Mouse (Mus musculus) lung, postnatal 36 days (tissue): ENCODE data around the gene Epop.

Source experiments
- DNase-seq: peaks from one replicate; pipeline ENCODE4 v3.0.0; 2022; ENCODE audit warnings: mixed read lengths

The Epop gene

GRCm38 (mm10) chr11:97629576-97629975 is at the start of gene Epop:
Epop (minus strand) TSS chr11:97629702.
- DNase-seq: peak; percentile 89

GRCm38 (mm10) chr11:97678301-97678700 is 48.8 kb upstream of the Epop start:
- no peak for DNase-seq

GRCm38 (mm10) chr11:97677842-97678241 is 48.3 kb upstream of the Epop start:
- peak; percentile 68 for DNase-seq

- DNase-seq: no peak
These were observed 47.9 kb upstream of the Epop start for GRCm38 (mm10) chr11:97677381-97677780.

GRCm38 (mm10) chr11:97676050-97676754 is 46.7 kb upstream of the Epop start:
- DNase-seq: peak; percentile 61

GRCm38 (mm10) chr11:97673148-97673547 is 43.6 kb upstream of the Epop start:
- no peak for DNase-seq

DNA sequence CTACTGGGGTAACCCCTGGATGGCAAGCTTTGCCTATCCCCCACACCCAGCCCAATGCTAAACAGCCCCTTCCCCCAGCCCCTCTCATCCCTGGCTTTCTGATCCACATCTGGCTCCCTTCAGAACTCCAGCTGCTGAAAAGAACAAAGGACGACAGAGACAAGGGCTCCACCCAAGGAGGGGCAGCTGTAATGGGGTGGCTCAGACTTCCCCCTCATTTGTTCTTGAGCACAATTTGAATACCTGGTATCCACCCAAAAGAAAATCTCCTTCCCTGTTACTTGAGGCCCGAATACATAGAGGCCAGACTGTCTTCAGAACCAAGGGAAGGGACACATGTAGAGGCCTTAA is 41.6 kb upstream of the Epop start:
- no peak for DNase-seq

GRCm38 (mm10) chr11:97670234-97671176 is 41.0 kb upstream of the Epop start:
- no peak for DNase-seq

DNA sequence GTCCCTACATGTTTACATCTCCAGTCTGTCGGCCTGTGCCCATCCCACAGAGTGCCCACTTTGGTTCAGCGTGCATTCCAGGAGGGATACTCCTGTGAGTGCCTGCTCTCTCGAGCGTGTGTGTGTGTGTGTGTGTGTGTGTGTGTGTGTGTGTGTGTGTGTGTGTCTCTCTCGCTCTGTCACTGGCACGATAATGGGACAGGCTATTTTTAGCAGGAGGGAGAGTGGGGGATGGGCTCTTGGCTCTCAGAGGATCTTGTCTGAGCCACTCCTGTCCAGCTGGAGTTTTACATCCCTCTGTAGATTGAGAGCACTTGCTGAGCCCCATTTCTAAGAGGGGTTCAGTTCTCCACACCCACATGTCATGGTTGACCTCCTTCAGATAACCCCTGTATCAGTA is 40.3 kb upstream of the Epop start:
- peak; percentile 75 for DNase-seq

GRCm38 (mm10) chr11:97669268-97669667 is 39.8 kb upstream of the Epop start:
- DNase-seq: no peak

DNA sequence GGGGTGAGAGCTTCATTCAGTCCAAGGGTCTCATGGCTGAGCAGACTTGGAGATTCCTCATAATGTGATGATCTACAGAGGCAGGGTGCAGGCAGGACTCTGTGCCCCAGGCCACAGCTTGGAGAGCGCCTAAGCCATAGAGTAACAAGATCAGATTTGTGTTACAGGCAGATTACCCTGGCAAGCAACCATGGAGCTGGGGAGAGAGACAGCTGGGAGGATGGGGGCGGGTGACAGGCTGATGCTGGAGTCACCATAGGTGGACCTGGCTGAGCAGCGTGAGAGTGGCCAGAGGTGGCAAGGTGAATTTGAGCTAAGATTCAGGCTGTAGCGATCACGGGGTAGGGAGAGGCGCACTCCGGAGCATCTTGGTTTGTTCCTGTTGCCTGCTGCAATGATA is 38.7 kb upstream of the Epop start:
- no peak for DNase-seq

GRCm38 (mm10) chr11:97666794-97667193 is 37.3 kb upstream of the Epop start:
- no peak for DNase-seq

- DNase-seq: no peak
These were observed 36.7 kb upstream of the Epop start for GRCm38 (mm10) chr11:97666221-97666620.

GRCm38 (mm10) chr11:97665431-97665830 is 35.9 kb upstream of the Epop start:
- no peak for DNase-seq

DNA sequence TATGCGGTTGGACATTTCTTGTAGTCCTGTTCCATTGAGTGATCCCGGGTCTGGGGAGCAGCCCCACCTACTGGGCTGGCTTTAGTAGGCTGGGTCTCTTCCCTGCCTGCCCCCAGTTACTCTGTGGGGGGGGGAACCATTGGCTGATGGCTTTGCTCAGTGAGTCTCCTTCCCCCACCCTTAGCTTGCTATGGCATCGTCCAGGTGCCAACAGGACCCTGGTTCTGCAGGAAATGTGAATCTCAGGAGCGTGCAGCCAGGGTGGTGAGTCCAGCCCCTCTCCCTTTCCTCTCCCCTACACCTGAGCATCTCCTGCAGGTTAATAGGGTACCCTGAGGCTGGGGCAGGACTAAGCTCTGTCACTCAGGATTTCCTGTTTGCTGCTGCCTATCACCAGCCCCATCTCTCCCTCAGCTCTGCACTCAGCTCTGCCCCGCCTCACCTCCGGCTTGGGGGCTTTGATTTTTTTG is 35.3 kb upstream of the Epop start:
- DNase-seq: peak; percentile 48

GRCm38 (mm10) chr11:97664339-97664665 is 34.8 kb upstream of the Epop start:
- DNase-seq: no peak

DNA sequence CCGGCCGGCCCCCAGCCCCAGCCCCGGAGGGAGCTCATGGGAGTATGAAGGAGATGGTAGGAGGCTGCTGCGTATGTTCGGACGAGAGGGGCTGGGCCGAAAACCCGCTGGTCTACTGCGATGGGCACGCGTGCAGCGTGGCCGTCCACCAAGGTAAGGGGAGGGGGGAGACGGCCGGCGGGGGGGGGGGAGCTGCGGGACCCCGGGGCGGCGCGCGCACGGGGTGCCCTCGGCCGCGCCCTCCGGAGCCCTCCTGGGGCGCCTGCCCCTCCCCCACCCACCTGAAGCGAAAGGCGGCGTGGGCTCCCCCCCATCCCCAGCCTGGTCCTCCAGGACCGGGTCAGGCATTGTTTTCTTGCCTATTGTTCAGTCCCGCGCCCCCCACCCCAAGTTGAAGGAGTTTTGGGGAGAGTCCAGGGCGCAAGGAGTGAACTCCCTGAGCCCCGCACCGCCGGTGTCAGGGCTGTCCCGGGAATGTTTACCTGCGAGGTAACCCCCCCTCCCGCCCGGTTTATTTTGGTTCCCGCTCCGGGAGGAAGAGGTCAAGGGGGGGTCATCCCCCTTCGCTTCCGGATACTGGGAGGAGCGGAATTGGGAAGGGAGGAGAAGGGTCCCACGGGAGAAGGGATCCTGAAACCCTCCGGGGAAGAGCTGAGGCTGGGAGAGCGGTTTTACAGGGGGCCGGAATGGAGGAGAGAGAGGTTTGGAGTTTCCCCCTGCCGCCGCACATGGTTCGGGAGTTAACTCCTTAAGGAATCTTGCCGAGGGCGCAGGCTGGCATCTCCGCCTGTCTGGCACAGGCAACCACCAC is 34.2 kb upstream of the Epop start:
- peak; percentile 64 for DNase-seq

GRCm38 (mm10) chr11:97662893-97663527 is 33.5 kb upstream of the Epop start, which contains the start of gene Mllt6:
Mllt6 (plus strand) TSS chr11:97663414.
- DNase-seq: peak; percentile 86

DNA sequence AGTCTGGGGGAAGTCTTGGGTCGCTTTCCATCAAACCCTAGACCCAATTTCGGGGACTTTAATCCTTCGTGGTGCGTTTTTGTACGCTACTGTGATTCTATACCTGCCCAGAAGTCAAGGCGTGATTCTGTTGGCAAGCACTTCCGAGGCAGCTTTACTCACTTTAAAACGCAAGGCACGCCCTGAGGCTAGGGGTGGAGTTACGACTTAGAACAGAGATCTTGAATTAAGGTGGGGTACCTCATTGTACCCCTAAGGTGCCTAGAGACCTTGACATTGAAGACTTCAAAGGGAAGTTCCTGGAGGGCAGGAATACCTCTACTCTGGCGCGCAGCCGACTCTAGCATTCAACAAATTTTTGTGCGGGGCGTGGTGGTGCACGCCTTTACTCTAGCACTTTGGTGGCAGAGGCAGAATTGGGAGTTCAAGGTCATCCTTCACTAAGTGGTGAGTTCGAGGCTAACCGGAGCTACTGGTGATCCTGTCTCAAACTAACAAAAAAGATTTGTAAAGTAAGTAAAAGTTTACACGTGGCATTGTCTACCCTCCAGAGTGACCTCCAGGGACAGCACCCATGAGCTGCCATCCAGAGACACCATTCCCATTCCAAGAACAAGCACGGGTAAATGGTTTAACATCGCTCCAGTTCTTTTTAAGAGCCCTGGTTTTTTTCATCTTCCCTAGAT is 32.8 kb upstream of the Epop start:
- peak; percentile 80 for DNase-seq

GRCm38 (mm10) chr11:97661648-97662133 is 32.2 kb upstream of the Epop start:
- DNase-seq: peak; percentile 92

DNA sequence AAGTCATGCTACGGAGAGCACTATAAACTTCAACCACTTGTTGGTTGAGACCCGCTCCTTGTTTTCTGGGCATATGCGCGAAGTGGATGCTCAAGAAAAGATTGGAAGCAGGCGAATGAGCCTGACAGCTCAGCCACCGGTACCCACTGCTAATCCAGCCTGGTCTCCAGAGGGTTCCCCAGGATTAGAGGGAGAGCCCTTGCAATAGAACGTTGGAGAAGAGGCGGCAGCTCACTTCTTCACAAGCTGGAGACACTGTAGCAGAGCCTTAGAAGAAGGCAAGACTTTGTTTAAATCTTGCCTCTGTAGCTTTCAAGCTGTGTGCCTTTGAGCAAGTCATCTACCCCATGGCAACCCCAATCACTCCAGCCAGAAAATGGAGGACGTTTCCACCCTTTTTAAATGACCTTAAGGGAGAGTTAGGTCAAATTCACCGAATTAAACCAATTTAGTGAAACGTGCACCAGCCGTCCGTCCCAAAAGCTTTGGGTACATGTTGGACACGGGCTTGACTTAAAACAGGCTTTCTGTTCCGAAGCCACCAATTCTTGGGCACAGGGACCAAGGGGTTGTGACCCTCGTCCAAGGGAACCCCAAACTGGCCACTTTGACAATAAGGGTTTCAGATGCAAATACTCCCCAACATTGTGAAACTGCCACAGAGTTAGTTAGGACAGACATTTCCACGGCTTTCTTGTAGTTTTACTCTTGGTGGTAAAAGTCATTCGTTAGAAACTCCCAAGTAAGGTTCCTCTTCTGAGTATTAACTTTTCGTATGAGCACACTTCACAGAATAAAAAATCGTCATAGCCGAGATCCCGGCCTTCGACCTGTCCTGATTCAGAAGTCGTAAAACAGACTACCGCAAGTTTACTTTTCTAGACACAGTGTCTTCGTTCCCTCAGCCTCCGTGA is 31.5 kb upstream of the Epop start:
- no peak for DNase-seq
